Mouse (Mus musculus) thymus, adult 18-20 months (tissue): ENCODE data around the gene Lkaaear1.

Experiments
- DNase-seq, 2 experiments: peaks; one replicate each; pipeline ENCODE4 v3.0.0; 2022; ENCODE audit warnings: mixed read lengths in 2 of 2

The Lkaaear1 gene

GRCm38 (mm10) chr2:181681978-181682377 lies 16.3 kb downstream of the Lkaaear1 start:
- DNase-seq: no peak

- no peak for DNase-seq
Measured at GRCm38 (mm10) chr2:181680716-181681117, 17.5 kb downstream of the Lkaaear1 start.

GRCm38 (mm10) chr2:181679951-181680715 lies 18.1 kb downstream of the Lkaaear1 start, which contains the start of gene Tcea2:
Tcea2 (plus strand) TSS chr2:181680310.
- DNase-seq: peak; percentile 49 to 56

- DNase-seq: peak; percentile 53 to 67
Measured at GRCm38 (mm10) chr2:181678780-181679179, 19.5 kb downstream of the Lkaaear1 start.

- no peak for DNase-seq
Measured at GRCm38 (mm10) chr2:181677755-181678098, 20.5 kb downstream of the Lkaaear1 start.

GRCm38 (mm10) chr2:181677096-181677754 lies 21.0 kb downstream of the Lkaaear1 start:
- DNase-seq: no peak

- DNase-seq: no peak
Measured at GRCm38 (mm10) chr2:181676424-181676823, 21.8 kb downstream of the Lkaaear1 start.

- no peak for DNase-seq
Measured at GRCm38 (mm10) chr2:181675454-181675853, 22.8 kb downstream of the Lkaaear1 start.

GRCm38 (mm10) chr2:181674934-181675333 lies 23.3 kb downstream of the Lkaaear1 start:
- no peak for DNase-seq

GRCm38 (mm10) chr2:181673501-181673900 lies 24.7 kb downstream of the Lkaaear1 start:
- no peak for DNase-seq

- no peak for DNase-seq
Measured at GRCm38 (mm10) chr2:181671984-181672383, 26.3 kb downstream of the Lkaaear1 start.

- DNase-seq: no peak
Measured at GRCm38 (mm10) chr2:181671326-181671725, 26.9 kb downstream of the Lkaaear1 start, which contains the start of gene Sox18. Sox18 (minus strand) TSS chr2:181671640.

GRCm38 (mm10) chr2:181670913-181671311 lies 27.3 kb downstream of the Lkaaear1 start:
- no peak for DNase-seq

- DNase-seq: no peak
Measured at GRCm38 (mm10) chr2:181670285-181670912, 27.8 kb downstream of the Lkaaear1 start.

GRCm38 (mm10) chr2:181663298-181663630 lies 35.0 kb downstream of the Lkaaear1 start:
- no peak for DNase-seq

- DNase-seq: no peak
Measured at GRCm38 (mm10) chr2:181662620-181663297, 35.5 kb downstream of the Lkaaear1 start.

GRCm38 (mm10) chr2:181659609-181660055 lies 38.6 kb downstream of the Lkaaear1 start:
- DNase-seq: peak; percentile 41 to 54

GRCm38 (mm10) chr2:181658930-181659555 lies 39.2 kb downstream of the Lkaaear1 start:
- no peak for DNase-seq

- no peak for DNase-seq
Measured at GRCm38 (mm10) chr2:181658528-181658927, 39.7 kb downstream of the Lkaaear1 start.

GRCm38 (mm10) chr2:181657441-181657840 lies 40.8 kb downstream of the Lkaaear1 start:
- no peak for DNase-seq

GRCm38 (mm10) chr2:181656734-181657133 lies 41.5 kb downstream of the Lkaaear1 start, which contains the start of gene Gm29797:
Gm29797 (plus strand) TSS chr2:181657034.
- no peak for DNase-seq

- no peak for DNase-seq
Measured at GRCm38 (mm10) chr2:181653523-181653922, 44.7 kb downstream of the Lkaaear1 start.

- DNase-seq: no peak
Measured at GRCm38 (mm10) chr2:181653065-181653464, 45.2 kb downstream of the Lkaaear1 start.
